Mouse (Mus musculus) CD4-positive, CD25-positive, alpha-beta regulatory T cell, adult 9 weeks (primary cell): Measurements from ENCODE around the gene 5830411N06Rik. TPM values are rescaled to one million over a fixed set of nuclear protein-coding genes. Genes with fewer than 3 reads are reported as not detected.

ENCODE experiments used
- polyA plus RNA-seq: library from polyadenylated mRNA; unstranded; fragments of 100-300 nt; shearing (Covaris generic); gene quantifications from one replicate; pipeline ENCODE4 v1.2.1, GENCODE M21; 2017

The 5830411N06Rik gene
- 1.7 TPM for polyA plus RNA-seq

DNA sequence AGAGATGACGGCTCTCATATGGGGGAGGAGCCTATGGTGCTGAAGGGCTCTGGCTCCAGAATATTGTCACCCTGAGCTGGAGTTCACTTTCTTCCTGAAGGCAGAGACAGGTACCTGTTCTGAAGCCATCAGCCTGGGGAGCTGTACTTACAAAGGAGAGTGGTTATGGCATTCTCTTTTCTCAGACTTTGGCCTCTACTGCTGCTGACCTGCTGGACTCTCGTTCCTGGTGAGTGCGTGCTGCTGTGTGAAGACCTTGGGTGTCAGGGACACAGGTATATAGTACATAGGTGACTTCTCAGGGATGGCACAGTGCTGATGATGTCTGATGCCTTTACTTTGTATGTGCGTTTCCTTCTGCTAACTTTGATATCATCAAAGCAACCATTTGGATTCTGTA lies at the start of gene 5830411N06Rik:
5830411N06Rik (plus strand) TSS at position 69 of the 400 bp plus-strand sequence.

DNA sequence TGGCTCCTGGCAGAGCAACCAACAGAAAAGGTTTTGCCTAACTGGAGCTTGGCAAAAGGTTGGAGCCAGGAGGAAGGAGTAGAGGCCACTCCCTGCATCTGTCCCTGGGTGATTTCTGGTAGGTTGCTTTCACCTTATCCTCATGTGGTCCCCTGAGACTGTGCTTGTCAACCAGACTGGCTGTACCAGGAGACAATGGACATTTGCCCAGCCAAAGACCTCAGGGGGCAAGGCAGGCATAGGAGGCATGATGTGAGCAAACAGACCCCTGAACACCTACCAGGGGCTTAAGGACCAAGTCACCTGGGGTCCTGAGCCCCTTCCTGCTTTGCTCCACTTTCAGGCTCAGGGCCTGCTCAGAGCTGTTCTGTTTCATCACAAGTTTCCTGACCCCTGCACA lies 41.2 kb upstream of the 5830411N06Rik start, which contains the start of gene Olfr524:
Olfr524 (minus strand) TSS at position 101 of the 400 bp plus-strand sequence.

DNA sequence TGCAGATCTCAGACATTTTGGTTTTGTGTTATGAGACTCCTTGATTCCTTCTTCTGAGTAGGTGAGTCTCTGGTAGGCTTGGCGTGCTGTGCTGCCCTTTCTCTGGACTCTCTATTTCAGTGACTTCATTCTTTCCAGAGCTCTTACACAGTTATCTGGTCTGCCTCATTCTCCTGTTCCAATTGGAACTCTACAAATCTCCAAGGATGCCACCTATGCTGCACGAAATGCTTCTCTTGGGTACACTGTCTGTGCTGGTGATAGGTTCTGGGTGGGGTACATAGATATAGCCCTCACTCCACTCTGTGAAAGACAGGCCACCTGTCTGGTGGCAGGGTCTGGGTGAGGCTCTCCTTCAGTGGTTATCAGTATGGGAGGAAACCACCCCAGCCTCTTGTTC lies 29.1 kb upstream of the 5830411N06Rik start, which contains the start of gene Cd163l1:
Cd163l1 (plus strand) TSS at position 301 of the 400 bp plus-strand sequence.

DNA sequence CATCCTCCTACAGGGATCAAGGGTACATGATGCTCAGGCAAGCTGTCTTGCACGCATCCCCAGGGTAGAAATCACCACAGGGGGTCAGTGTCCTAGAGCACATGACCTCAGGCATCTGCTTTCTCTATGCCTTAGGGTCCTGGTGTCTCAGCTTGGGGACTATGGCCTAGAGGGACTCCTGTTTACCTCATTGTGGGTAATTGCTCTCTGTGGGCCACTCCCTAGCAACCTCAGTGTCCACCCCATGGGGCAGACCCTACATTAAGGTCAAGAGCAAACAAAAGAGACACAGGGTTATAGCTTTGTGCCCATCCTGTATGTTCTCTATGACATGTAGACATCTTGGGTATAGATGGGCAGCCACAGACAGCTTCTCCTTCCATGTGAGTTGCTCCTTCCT lies 73.5 kb downstream of the 5830411N06Rik start, which contains the start of gene Olfr525:
Olfr525 (plus strand) TSS at position 301 of the 400 bp plus-strand sequence.

DNA sequence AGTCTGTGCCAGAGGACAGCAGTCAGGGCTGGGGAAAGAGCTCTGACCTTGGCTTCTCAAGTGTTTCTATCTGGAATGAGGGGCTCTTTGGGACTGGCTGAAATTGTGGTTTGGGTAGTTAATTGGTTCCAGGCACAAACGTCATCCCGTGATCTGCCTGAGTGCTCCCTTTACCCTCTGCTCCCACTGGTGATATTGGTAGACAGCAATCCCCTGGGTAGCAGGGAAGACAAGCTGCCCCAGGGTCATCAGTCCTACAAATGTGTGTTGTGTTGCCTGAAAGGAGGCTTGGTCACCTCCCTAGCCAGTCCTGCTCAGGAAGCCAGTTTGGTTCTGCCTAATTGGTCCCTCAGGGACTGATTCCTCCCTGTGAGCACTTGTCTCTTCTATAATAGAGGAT lies 86.6 kb downstream of the 5830411N06Rik start, which contains the start of gene Olfr527:
Olfr527 (plus strand) TSS at position 301 of the 400 bp plus-strand sequence.

Other genes with a start within 250 kb of the 5830411N06Rik start
- gene Zfp511, start 210.9 kb upstream of the 5830411N06Rik start, polyA plus RNA-seq, result 51.3 TPM
- gene Tubgcp2, start 210.6 kb upstream of the 5830411N06Rik start, polyA plus RNA-seq, result 45.6 TPM
- not detected for gene Msx3, start 198.2 kb upstream of the 5830411N06Rik start, polyA plus RNA-seq
- gene Caly, start 164.7 kb upstream of the 5830411N06Rik start, polyA plus RNA-seq, result not detected
- not detected for gene Prap1, start 153.9 kb upstream of the 5830411N06Rik start, polyA plus RNA-seq
- gene Fuom, start 144.8 kb upstream of the 5830411N06Rik start, polyA plus RNA-seq, result 14.9 TPM
- 2.4 TPM for gene Paox, start 131.5 kb upstream of the 5830411N06Rik start, polyA plus RNA-seq
- gene Echs1, start 130.8 kb upstream of the 5830411N06Rik start, polyA plus RNA-seq, result 70.5 TPM
- gene Mtg1, start 109.7 kb upstream of the 5830411N06Rik start, polyA plus RNA-seq, result 45.8 TPM
- not detected for gene Sprn, start 92.4 kb upstream of the 5830411N06Rik start, polyA plus RNA-seq
- not detected for gene Olfr522, start 82.5 kb upstream of the 5830411N06Rik start, polyA plus RNA-seq
- gene Olfr523, start 74.1 kb upstream of the 5830411N06Rik start, polyA plus RNA-seq, result not detected
- gene Olfr524, start 41.3 kb upstream of the 5830411N06Rik start, polyA plus RNA-seq, result not detected
- gene Cd163l1, start 29.0 kb upstream of the 5830411N06Rik start, polyA plus RNA-seq, result 0.15 TPM
- gene Olfr525, start 73.6 kb downstream of the 5830411N06Rik start, polyA plus RNA-seq, result 0.17 TPM
- not detected for gene Olfr527, start 86.7 kb downstream of the 5830411N06Rik start, polyA plus RNA-seq
- 0.20 TPM for gene Olfr60, start 114.4 kb downstream of the 5830411N06Rik start, polyA plus RNA-seq
- gene Olfr530, start 129.0 kb downstream of the 5830411N06Rik start, polyA plus RNA-seq, result not detected
- not detected for gene Olfr531, start 155.6 kb downstream of the 5830411N06Rik start, polyA plus RNA-seq
- not detected for gene Olfr532, start 174.4 kb downstream of the 5830411N06Rik start, polyA plus RNA-seq
- gene Olfr533, start 216.1 kb downstream of the 5830411N06Rik start, polyA plus RNA-seq, result not detected
- not detected for gene Olfr535, start 236.9 kb downstream of the 5830411N06Rik start, polyA plus RNA-seq